Mouse (Mus musculus) neutrophil, adult 59 days (primary cell): ENCODE data around the gene Uhrf1. TPM values are rescaled to one million over a fixed set of nuclear protein-coding genes. Genes with fewer than 3 reads are reported as not detected.

Source experiments
- total RNA-seq, 2 experiments: library from RNA; stranded (reverse); gene quantifications; 1 replicate in 1 of 2; 2 replicates in 1 of 2; pipeline ENCODE4 v1.2.4; 2023

The Uhrf1 gene
- 10 to 100 TPM; 88.7 to 96.5 TPM for total RNA-seq

DNA sequence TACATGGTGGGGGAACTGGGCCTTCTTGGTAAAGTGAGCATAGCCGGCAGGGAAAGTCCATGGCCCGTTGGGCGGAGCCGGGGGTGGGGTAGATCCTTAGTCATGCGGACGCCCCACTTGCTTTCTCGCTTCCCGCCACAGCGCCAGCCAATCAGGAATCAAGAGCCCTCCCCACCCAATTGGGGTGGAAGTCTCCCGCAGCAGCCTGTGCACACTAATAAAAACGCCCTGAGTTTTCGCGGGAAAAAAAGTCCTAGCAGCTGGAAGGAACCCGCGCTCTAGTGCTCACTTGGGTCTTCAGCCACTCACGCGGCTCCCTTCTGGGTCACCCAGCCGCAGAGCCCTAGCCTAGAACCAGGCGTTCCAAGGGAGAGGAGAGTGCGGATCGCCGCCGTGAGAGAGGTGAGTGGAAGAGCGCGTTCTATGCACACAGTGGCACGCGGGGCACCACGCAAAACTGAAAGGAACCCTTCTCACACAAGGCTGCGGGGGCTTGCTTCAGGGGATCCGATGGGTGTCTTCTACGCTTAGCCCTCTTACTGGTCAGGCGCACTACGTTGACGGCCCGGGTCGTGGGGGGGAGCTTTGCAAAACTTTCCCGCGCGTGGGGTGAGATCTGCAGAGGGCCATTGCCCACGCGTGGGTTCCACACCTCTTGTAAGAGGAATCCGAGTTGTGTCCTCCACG lies at the start of gene Uhrf1:
Uhrf1 (plus strand) TSS at position 162 of the 687 bp plus-strand sequence.

GRCm38 (mm10) chr17:56256239-56256881 lies 46.8 kb upstream of the Uhrf1 start, which contains the start of gene Fem1a:
Fem1a (plus strand) TSS chr17:56256810.

GRCm38 (mm10) chr17:56276643-56277566 lies 26.2 kb upstream of the Uhrf1 start, which contains the start of gene Ticam1:
Ticam1 (minus strand) TSS chr17:56276786.

GRCm38 (mm10) chr17:56292531-56293222 lies 10.4 kb upstream of the Uhrf1 start, which contains the start of gene Plin3:
Plin3 (minus strand) TSS chr17:56292873.

GRCm38 (mm10) chr17:56300186-56300585 lies 2.9 kb upstream of the Uhrf1 start, which contains the start of gene Arrdc5:
Arrdc5 (minus strand) TSS chr17:56300286.

DNA sequence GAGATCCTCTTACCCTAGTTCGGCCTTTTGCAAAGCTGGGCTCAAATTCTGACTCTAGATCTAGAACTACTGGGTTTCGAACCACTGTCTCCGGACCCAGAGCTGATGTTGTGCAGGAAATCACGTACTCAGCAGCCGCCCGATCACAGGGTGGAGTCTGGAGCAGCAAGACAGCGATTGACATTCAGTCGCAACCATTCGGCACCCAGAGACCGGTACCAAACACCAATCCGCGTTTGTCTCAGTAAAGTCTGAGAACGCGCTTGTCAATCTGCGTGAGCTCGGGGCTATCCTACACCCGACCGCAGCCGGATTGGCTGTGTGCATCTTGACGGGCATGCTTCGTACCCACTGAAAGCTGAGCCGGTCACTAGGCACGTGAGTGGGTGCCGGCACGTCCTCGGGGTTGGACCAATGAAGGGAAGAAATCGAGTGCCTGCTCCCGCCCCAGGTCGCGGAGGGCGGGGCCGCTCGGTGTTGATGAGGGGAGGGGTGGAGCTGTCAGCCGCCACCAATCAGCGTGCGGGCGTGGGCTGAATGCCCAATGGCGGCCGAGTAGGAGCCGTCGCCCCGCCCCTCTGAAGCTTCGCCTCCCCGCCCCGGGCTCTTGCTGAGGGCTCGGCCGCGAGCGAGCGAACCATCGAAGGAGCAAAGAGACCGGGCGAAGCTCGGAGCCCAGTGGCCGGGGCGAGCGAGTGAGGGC lies 22.5 kb downstream of the Uhrf1 start, which contains the start of gene Kdm4b:
Kdm4b (plus strand) TSS at position 613 of the 703 bp plus-strand sequence.

Other genes starting within 250 kb of the Uhrf1 start
- 10 to 100 TPM; 29.7 to 32.1 TPM for gene Ubxn6, start 228.3 kb upstream of the Uhrf1 start, total RNA-seq
- 10 to 100 TPM; 39.7 to 45.3 TPM for gene Hdgfl2, start 223.7 kb upstream of the Uhrf1 start, total RNA-seq
- under 1 TPM; 0.31 to 0.49 TPM for gene Plin4, start 193.5 kb upstream of the Uhrf1 start, total RNA-seq
- gene Plin5, start 185.7 kb upstream of the Uhrf1 start, total RNA-seq, result 1 to 10 TPM; 1.2 to 1.3 TPM
- 100 to 1,000 TPM; 165 to 222 TPM for gene Lrg1, start 181.3 kb upstream of the Uhrf1 start, total RNA-seq
- gene Sema6b, start 163.0 kb upstream of the Uhrf1 start, total RNA-seq, result 1 to 10 TPM; 4.3 TPM
- gene Tnfaip8l1, start 140.8 kb upstream of the Uhrf1 start, total RNA-seq, result 1 to 10 TPM; 1.3 to 1.8 TPM
- gene Mydgf, start 119.4 kb upstream of the Uhrf1 start, total RNA-seq, result 10 to 100 TPM; 26.6 to 30.6 TPM
- gene Dpp9, start 84.4 kb upstream of the Uhrf1 start, total RNA-seq, result 10 to 100 TPM; 33.0 to 38.7 TPM
- 10 to 100 TPM; 12.7 to 12.8 TPM for gene Fem1a, start 46.5 kb upstream of the Uhrf1 start, total RNA-seq
- 10 to 100 TPM; 13.2 to 15.0 TPM for gene Ticam1, start 26.5 kb upstream of the Uhrf1 start, total RNA-seq
- gene Plin3, start 10.4 kb upstream of the Uhrf1 start, total RNA-seq, result 10 to 100 TPM; 45.8 to 53.2 TPM
- gene Arrdc5, start 3.0 kb upstream of the Uhrf1 start, total RNA-seq, result not detected
- gene Kdm4b, start 22.7 kb downstream of the Uhrf1 start, total RNA-seq, result 10 to 100 TPM; 16.8 to 18.0 TPM
- 10 to 100 TPM; 23.5 to 24.6 TPM for gene Ptprs, start 173.2 kb downstream of the Uhrf1 start, total RNA-seq
- gene Znrf4, start 209.1 kb downstream of the Uhrf1 start, total RNA-seq, result not detected